Mouse (Mus musculus) ES-Bruce4 (cell line): ENCODE measurements around the gene Arid5b. TPM values are rescaled to one million over a fixed set of nuclear protein-coding genes. Genes with fewer than 3 reads are reported as not detected.

ENCODE experiments used
- H3K27ac ChIP-seq: 2 replicates; pipeline ENCODE4 v1.5.1; 2012; ENCODE audit warnings: low read length, inconsistent platforms; ENCODE audit not compliant: insufficient read depth
- H3K27me3 ChIP-seq: 2 replicates; pipeline ENCODE4 v1.6.1; 2012; ENCODE audit warnings: mild to moderate bottlenecking, low read length, inconsistent platforms; ENCODE audit not compliant: control insufficient read depth, poor library complexity, insufficient read depth, severe bottlenecking
- H3K36me3 ChIP-seq: 2 replicates; pipeline ENCODE4 v1.6.1; 2012; ENCODE audit warnings: inconsistent platforms, mild to moderate bottlenecking, low read length, moderate library complexity; ENCODE audit not compliant: control insufficient read depth, poor library complexity, insufficient read depth, severe bottlenecking
- H3K4me1 ChIP-seq: one replicate; pipeline ENCODE4 v1.8.1; 2011; ENCODE audit warnings: low read length; ENCODE audit not compliant: control insufficient read depth, insufficient read depth
- H3K4me3 ChIP-seq: 2 replicates; pipeline ENCODE4 v1.5.1; 2011; ENCODE audit warnings: low read depth, mild to moderate bottlenecking, low read length
- H3K9ac ChIP-seq: 2 replicates; pipeline ENCODE4 v1.6.1; 2012; ENCODE audit warnings: low read depth, mild to moderate bottlenecking, inconsistent platforms; ENCODE audit not compliant: poor library complexity, severe bottlenecking
- H3K9me3 ChIP-seq: replicated peaks from 2 replicates; pipeline ENCODE4 v1.6.1; 2012; ENCODE audit warnings: mild to moderate bottlenecking, low read length, inconsistent platforms; ENCODE audit not compliant: control insufficient read depth, poor library complexity, insufficient read depth, severe bottlenecking
- CTCF ChIP-seq: IDR thresholded peaks from one replicate; pipeline ENCODE4 v1.8.1; 2011; ENCODE audit warnings: low read depth, low read length
- EP300 ChIP-seq: IDR thresholded peaks from 2 replicates; pipeline ENCODE4 v1.6.1; 2011; ENCODE audit warnings: low read depth, low read length; ENCODE audit not compliant: insufficient read depth
- POLR2A ChIP-seq: IDR thresholded peaks from one replicate; pipeline ENCODE4 v1.8.1; 2011; ENCODE audit warnings: low read length; ENCODE audit not compliant: insufficient read depth
- polyA plus RNA-seq: library from polyadenylated mRNA; stranded (reverse); fragments of >200 nt; gene quantifications from 2 replicates; pipeline ENCODE4 v1.2.4, GENCODE M21; 2011; ENCODE audit warnings: low read depth; ENCODE audit not compliant: missing spikeins, insufficient read depth, insufficient read length

Arid5b gene
- polyA plus RNA-seq, 1 experiment, result 48.3 TPM

GRCm38 (mm10) chr10:68074291-68074690 lies 204.2 kb downstream of the Arid5b start:
- no peaks in the 10 kb centered on the region; the same call in 1 of the 2 replicates for H3K27me3 ChIP-seq
- H3K4me1 ChIP-seq, result peaks cover 2% of the 10 kb centered on the region
- no peaks in the 10 kb centered on the region for H3K36me3 ChIP-seq
- no peak overlapping the region for H3K9ac ChIP-seq
- no peak overlapping the region for H3K4me3 ChIP-seq
- no peak overlapping the region for H3K27ac ChIP-seq
- TF ChIP-seq EP300, result no peak
- no peak for TF ChIP-seq CTCF
- no peak for TF ChIP-seq POLR2A
- no peaks in the 10 kb centered on the region for H3K9me3 ChIP-seq

GRCm38 (mm10) chr10:68072626-68073025 lies 205.9 kb downstream of the Arid5b start:
- H3K27me3 ChIP-seq, result no peaks in the 10 kb centered on the region; the same call in 1 of the 2 replicates
- TF ChIP-seq POLR2A (no peak), CTCF (no peak), EP300 (no peak)

GRCm38 (mm10) chr10:68071041-68071440 lies 207.5 kb downstream of the Arid5b start:
- TF ChIP-seq EP300 (no peak), CTCF (peak; percentile 49)
- Histone ChIP-seq H3K27ac (no peak overlapping the region), H3K27me3 (no peaks in the 10 kb centered on the region; the same call in 1 of the 2 replicates), H3K9ac (no peak overlapping the region), H3K4me1 (peaks cover 2% of the 10 kb centered on the region), H3K4me3 (no peak overlapping the region), H3K36me3 (no peaks in the 10 kb centered on the region), H3K9me3 (no peaks in the 10 kb centered on the region)

More at GRCm38 (mm10) chr10:68072626-68073025, 205.9 kb downstream of the Arid5b start:
- Histone ChIP-seq H3K9me3 (no peaks in the 10 kb centered on the region), H3K9ac (no peak overlapping the region), H3K36me3 (no peaks in the 10 kb centered on the region), H3K4me3 (no peak overlapping the region), H3K27ac (no peak overlapping the region), H3K4me1 (peaks cover 2% of the 10 kb centered on the region)

- Histone ChIP-seq H3K36me3 (no peaks in the 10 kb centered on the region), H3K4me1 (no peaks in the 10 kb centered on the region), H3K9ac (no peak overlapping the region), H3K27me3 (no peaks in the 10 kb centered on the region), H3K9me3 (peaks cover 5% of the 10 kb centered on the region; the same call in 1 of the 2 replicates), H3K4me3 (no peak overlapping the region), H3K27ac (no peak overlapping the region)
- TF ChIP-seq EP300, result no peak
- no peak for TF ChIP-seq POLR2A
- TF ChIP-seq CTCF, result no peak
Observed at GRCm38 (mm10) chr10:68068426-68068825, 210.1 kb downstream of the Arid5b start.

- no peak for TF ChIP-seq CTCF
- no peak for TF ChIP-seq POLR2A
- no peak for TF ChIP-seq EP300
- H3K9ac ChIP-seq, result no peak overlapping the region
- H3K27ac ChIP-seq, result no peak overlapping the region
- H3K9me3 ChIP-seq, result peaks cover 5% of the 10 kb centered on the region; the same call in 1 of the 2 replicates
- H3K4me3 ChIP-seq, result no peak overlapping the region
- no peaks in the 10 kb centered on the region for H3K27me3 ChIP-seq
- no peaks in the 10 kb centered on the region for H3K4me1 ChIP-seq
- no peaks in the 10 kb centered on the region for H3K36me3 ChIP-seq
Observed at GRCm38 (mm10) chr10:68067961-68068360, 210.6 kb downstream of the Arid5b start.

- Histone ChIP-seq H3K9ac (no peak overlapping the region), H3K27ac (no peak overlapping the region)
Observed at GRCm38 (mm10) chr10:68066173-68066572, 212.4 kb downstream of the Arid5b start.

More at GRCm38 (mm10) chr10:68066173-68066572, 212.4 kb downstream of the Arid5b start:
- TF ChIP-seq CTCF, result no peak
- TF ChIP-seq EP300, result no peak
- TF ChIP-seq POLR2A, result no peak
- Histone ChIP-seq H3K4me1 (no peaks in the 10 kb centered on the region), H3K4me3 (no peak overlapping the region), H3K36me3 (no peaks in the 10 kb centered on the region), H3K27me3 (no peaks in the 10 kb centered on the region), H3K9me3 (peaks cover 5% of the 10 kb centered on the region; the same call in 1 of the 2 replicates)
